Mouse (Mus musculus) spleen, adult 2 months (tissue): ENCODE measurements around the gene Polr1d. TPM values are rescaled to one million over a fixed set of nuclear protein-coding genes. Genes with fewer than 3 reads are reported as not detected.
A peak's percentile ranks its signal among the peaks of the same experiment; 100 is the strongest.

Experiments
- DNase-seq, 2 experiments: peaks; one replicate each; pipeline versions ENCODE4 v3.0.0 to v3.0.0-alpha.2; 2012 to 2021; ENCODE audit warnings: low spot score in 2 of 2, low read depth in 1 of 2
- H3K27ac ChIP-seq: fragments of 200-500 bp; 2 replicates; pipeline ENCODE4 v1.5.1; 2012; ENCODE audit warnings: low read length, inconsistent platforms; ENCODE audit not compliant: insufficient read depth
- H3K27me3 ChIP-seq: fragments of 200-500 bp; 2 replicates; pipeline ENCODE4 v1.6.1; 2012; ENCODE audit warnings: mild to moderate bottlenecking, moderate library complexity, low read length, inconsistent platforms; ENCODE audit not compliant: control insufficient read depth, insufficient read depth
- H3K36me3 ChIP-seq: fragments of 200-500 bp; 2 replicates; pipeline ENCODE4 v1.6.1; 2012; ENCODE audit warnings: mild to moderate bottlenecking, low read length, inconsistent platforms; ENCODE audit not compliant: control insufficient read depth, insufficient read depth
- H3K4me1 ChIP-seq: fragments of 200-500 bp; 2 replicates; pipeline ENCODE4 v1.6.1; 2011; ENCODE audit warnings: inconsistent platforms; ENCODE audit not compliant: control insufficient read depth, insufficient read depth, insufficient read length
- H3K4me3 ChIP-seq: fragments of 200-500 bp; 2 replicates; pipeline ENCODE4 v1.5.1; 2011; ENCODE audit warnings: mild to moderate bottlenecking, inconsistent platforms; ENCODE audit not compliant: insufficient read depth, insufficient read length; ENCODE audit errors: extremely low read depth
- CTCF ChIP-seq: fragments of 200-500 bp; IDR thresholded peaks from 2 replicates; pipeline ENCODE4 v1.5.1; 2011; ENCODE audit warnings: mild to moderate bottlenecking, inconsistent platforms; ENCODE audit not compliant: insufficient read depth, insufficient read length, insufficient replicate concordance; ENCODE audit errors: extremely low read depth
- POLR2A ChIP-seq: fragments of 200-500 bp; IDR thresholded peaks from 2 replicates; pipeline ENCODE4 v1.6.1; 2011; ENCODE audit warnings: low read depth, low read length, inconsistent platforms
- WGBS: fragments of 180-500 bp; shearing (Covaris S2); methylation state at CpG from one replicate; pipeline ENCODE4 v1.1.7; 2018; 5-methylcytosine and 5-hydroxymethylcytosine counted together
- polyA plus RNA-seq: library from polyadenylated mRNA; depleted of rRNA; stranded (reverse); fragments of >200 nt; gene quantifications from 2 replicates; pipeline ENCODE4 v1.2.3, GENCODE M21; 2012; rRNA removed

Gene Polr1d
- polyA plus RNA-seq: 24.2 and 30.5 TPM in 2 replicates

DNA sequence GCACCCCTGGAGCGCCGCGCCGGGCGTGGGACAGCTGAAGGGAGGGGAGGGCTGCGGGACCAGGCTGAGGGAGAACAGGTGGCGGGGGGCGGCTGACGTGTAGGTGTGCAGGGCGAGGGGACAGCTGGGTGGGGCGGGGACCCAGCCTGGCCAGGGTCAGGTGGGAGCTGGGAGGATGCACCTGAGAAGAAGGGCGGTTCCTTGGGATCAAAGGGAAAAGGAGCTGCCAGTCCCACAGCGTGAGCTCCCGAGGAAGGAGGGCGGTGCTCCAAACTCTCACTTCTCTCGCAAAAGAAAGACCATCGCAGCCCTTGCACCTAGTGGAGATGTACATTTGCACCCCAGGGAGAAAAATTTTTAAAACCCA, at the start of gene Polr1d:
Gene Polr1d (plus strand): TSS at position 252 of the 367 bp plus-strand sequence.
- peaks cover 2% of the 10 kb centered on the region; the same call in 1 of the 2 replicates for H3K36me3 ChIP-seq
- H3K4me1 ChIP-seq: peaks cover 4% of the 10 kb centered on the region; the same call in 1 of the 2 replicates
- no peak for DNase-seq
- WGBS: 1% methylated on average over 17 of the region's 17 CpGs
- TF ChIP-seq CTCF: no peak
- TF ChIP-seq POLR2A: no peak
- peak within 1 kb of the TSS; percentile 79 for H3K27ac ChIP-seq
- H3K27me3 ChIP-seq: no peaks in the 10 kb centered on the region
- peak within 1 kb of the TSS; percentile 87 for H3K4me3 ChIP-seq

DNA sequence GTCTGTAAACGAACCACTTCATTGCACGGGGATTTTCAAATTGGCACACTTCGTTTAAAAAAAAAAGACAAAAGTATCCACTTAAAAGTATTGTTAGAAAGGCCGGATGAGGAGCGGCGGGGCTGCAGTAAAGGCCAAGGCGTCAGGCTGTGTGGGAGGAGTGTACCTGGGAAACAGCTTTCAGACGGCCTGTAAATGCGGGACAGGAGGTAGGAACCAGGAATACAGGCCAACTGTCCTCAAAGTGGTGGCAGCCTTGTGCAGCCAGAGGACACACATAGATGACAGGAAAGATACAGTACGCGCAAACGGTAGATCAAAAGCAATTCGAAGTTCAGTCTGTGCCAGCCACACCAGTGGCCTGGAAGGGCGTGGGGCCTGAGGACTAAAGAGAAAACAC, 45.6 kb upstream of the Polr1d start:
- H3K36me3 ChIP-seq: peaks cover 45% of the 10 kb centered on the region
- WGBS: 89% methylated on average over 14 of the region's 14 CpGs
- no peaks in the 10 kb centered on the region for H3K27me3 ChIP-seq
- no peak overlapping the region for H3K4me3 ChIP-seq
- no peak overlapping the region; the same call in 1 of the 2 replicates for H3K27ac ChIP-seq
- H3K4me1 ChIP-seq: no peaks in the 10 kb centered on the region
- TF ChIP-seq POLR2A: no peak
- TF ChIP-seq CTCF: no peak
- no peak for DNase-seq

- Histone ChIP-seq H3K27me3 (no peaks in the 10 kb centered on the region), H3K27ac (no peak overlapping the region), H3K4me1 (no peaks in the 10 kb centered on the region), H3K36me3 (peaks cover 29% of the 10 kb centered on the region), H3K4me3 (no peak overlapping the region)
- TF ChIP-seq CTCF (no peak), POLR2A (no peak)
- 84% methylated on average over 13 of the region's 13 CpGs for WGBS
- DNase-seq: no peak
Measured at GRCm38 (mm10) chr5:147033155-147033554, 43.7 kb upstream of the Polr1d start.

DNA sequence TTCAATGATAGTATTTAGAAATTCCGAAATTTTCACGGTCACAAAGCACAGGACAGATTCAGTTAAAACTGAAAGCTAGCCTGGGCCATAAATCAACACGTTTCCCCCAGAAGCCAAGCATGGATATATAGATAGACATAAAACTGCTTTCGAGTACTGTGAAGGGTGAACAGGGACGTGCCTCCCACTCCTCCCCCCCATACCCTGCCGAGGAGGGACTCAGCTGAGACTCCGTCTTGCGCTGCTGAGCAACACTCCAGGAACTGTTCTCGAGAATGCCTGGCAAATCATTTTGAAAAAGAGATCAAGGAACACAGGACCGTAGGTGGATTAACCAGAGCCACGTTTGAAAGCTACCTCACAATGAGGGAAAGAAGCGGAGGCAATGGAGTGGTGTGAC, 42.6 kb upstream of the Polr1d start:
- 91% methylated on average over 12 of the region's 12 CpGs for WGBS

GRCm38 (mm10) chr5:147035301-147035700, 41.5 kb upstream of the Polr1d start:
- no peak overlapping the region for H3K27ac ChIP-seq
- no peak overlapping the region for H3K4me3 ChIP-seq
- H3K4me1 ChIP-seq: no peaks in the 10 kb centered on the region
- no peak for TF ChIP-seq POLR2A
- TF ChIP-seq CTCF: no peak
- H3K36me3 ChIP-seq: peaks cover 16% of the 10 kb centered on the region
- DNase-seq: no peak
- 85% methylated on average over 6 of the region's 6 CpGs for WGBS
- no peaks in the 10 kb centered on the region for H3K27me3 ChIP-seq

More for the DNA sequence above, 42.6 kb upstream of the Polr1d start:
- Histone ChIP-seq H3K36me3 (peaks cover 19% of the 10 kb centered on the region), H3K27me3 (no peaks in the 10 kb centered on the region), H3K4me3 (no peak overlapping the region), H3K4me1 (no peaks in the 10 kb centered on the region), H3K27ac (no peak overlapping the region)
- no peak for TF ChIP-seq POLR2A
- TF ChIP-seq CTCF: no peak
- no peak for DNase-seq

- WGBS: 87% methylated on average over 10 of the region's 10 CpGs
- H3K4me1 ChIP-seq: no peaks in the 10 kb centered on the region
- H3K4me3 ChIP-seq: no peak overlapping the region
- no peaks in the 10 kb centered on the region for H3K27me3 ChIP-seq
- peaks cover 19% of the 10 kb centered on the region for H3K36me3 ChIP-seq
- peak overlapping the region; percentile 33; the same call in 1 of the 2 replicates for H3K27ac ChIP-seq
- no peak for TF ChIP-seq POLR2A
- no peak for TF ChIP-seq CTCF
- no peak for DNase-seq
Measured at GRCm38 (mm10) chr5:147036028-147036427, 40.8 kb upstream of the Polr1d start.

- Histone ChIP-seq H3K27ac (no peak overlapping the region), H3K4me3 (no peak overlapping the region), H3K4me1 (no peaks in the 10 kb centered on the region), H3K27me3 (no peaks in the 10 kb centered on the region), H3K36me3 (peaks cover 18% of the 10 kb centered on the region)
- no peak for DNase-seq
- no peak for TF ChIP-seq CTCF
- no peak for TF ChIP-seq POLR2A
- WGBS: 89% methylated on average over 5 of the region's 5 CpGs
Measured at GRCm38 (mm10) chr5:147036661-147037060, 40.2 kb upstream of the Polr1d start.

- Histone ChIP-seq H3K27ac (no peak overlapping the region), H3K27me3 (no peaks in the 10 kb centered on the region), H3K36me3 (peaks cover 19% of the 10 kb centered on the region), H3K4me3 (no peak overlapping the region), H3K4me1 (no peaks in the 10 kb centered on the region)
- TF ChIP-seq POLR2A (no peak), CTCF (no peak)
- no peak for DNase-seq
- 86% methylated on average over 3 of the region's 3 CpGs for WGBS
Measured at GRCm38 (mm10) chr5:147037601-147038000, 39.2 kb upstream of the Polr1d start.
